Mouse (Mus musculus) inflammation-experienced regulatory T-cells (primary cell): ENCODE data around the gene Mip. TPM values are rescaled to one million over a fixed set of nuclear protein-coding genes. Genes with fewer than 3 reads are reported as not detected.

Experiments used
- polyA plus RNA-seq, 2 experiments: library from polyadenylated mRNA; unstranded; fragments of 100-300 nt; shearing (Covaris generic); gene quantifications; one replicate each; pipeline ENCODE4 v1.2.1; 2017

Mip gene
- under 1 TPM in 1 of 2 experiments, not detected in 1; 0.18 TPM for polyA plus RNA-seq

GRCm38 (mm10) chr10:128225538-128225937 is at the start of gene Mip:
Gene Mip (plus strand): TSS chr10:128225838.

GRCm38 (mm10) chr10:128179989-128180388 is 45.6 kb upstream of the Mip start, which contains the start of gene Rbms2:
Gene Rbms2 (minus strand): TSS chr10:128180297.

GRCm38 (mm10) chr10:128194024-128194550 is 31.6 kb upstream of the Mip start, which contains the start of gene Gls2:
Gene Gls2 (plus strand): TSS chr10:128194457.

DNA sequence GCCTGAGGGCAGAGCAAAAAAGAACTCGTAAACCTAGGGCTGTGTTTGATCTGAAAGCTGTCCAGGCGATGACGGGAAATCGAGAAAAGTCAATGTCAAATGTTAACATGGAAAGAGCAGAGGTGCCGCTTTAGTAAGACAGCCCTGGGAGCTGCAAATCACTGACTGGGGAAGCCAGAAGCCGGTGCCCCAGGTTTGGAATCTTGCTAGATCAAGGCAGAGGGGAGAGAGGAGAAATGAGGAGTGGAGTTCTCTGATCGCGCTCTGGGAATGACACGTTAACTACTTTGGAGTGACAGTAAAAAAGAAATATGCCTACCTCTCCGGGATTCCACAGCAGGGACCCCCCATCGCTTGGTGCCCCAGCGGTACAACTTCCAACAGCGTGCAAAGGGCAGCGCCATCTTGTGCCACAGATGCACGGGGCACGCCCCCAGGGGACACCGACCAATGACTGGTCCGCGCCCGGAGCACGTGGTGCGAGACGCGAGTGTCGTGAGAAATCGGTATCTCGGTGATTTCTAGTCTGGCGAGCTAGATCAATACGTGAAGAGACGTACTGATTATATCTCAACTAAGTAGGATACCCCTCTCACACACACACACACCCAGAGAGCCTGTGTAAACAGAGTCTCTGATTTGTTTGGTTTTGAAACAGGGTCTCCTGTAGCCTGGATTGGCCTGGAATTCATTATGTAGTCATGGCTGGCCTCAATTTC is 14.1 kb upstream of the Mip start, which contains the start of gene Spryd4:
Gene Spryd4 (minus strand): TSS at position 418 of the 719 bp plus-strand sequence.

GRCm38 (mm10) chr10:128231697-128232419 is 6.2 kb downstream of the Mip start, which contains the start of gene Timeless:
Gene Timeless (plus strand): TSS chr10:128232065.

DNA sequence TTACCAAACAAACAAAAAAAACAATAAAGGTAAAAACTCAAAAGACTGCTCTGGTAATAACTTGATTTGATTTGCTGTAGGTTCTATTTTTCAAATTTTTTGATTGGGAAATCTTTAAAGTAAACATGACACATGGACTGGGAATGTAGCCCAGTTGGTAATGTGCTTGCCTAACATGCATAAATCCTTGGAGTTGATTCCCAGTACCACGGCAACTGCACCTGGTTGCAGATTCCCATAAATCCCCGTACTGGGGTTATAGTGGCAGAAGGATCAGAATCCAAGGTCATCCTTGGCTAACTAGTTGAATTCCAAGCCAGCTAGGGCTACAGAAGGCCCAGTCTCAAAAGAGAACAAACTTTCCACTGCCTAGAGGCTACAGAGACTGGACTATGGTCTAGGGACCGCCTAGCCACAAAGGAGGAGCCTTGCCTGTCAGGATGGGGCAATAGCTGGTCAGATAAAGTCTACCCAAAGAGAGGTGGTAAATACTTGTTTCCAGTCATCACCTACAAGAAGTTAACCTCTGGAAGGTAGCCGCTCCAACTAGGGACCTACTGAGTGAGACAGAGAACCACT is 28.1 kb downstream of the Mip start, which contains the start of gene Apon:
Gene Apon (plus strand): TSS at position 420 of the 579 bp plus-strand sequence.

GRCm38 (mm10) chr10:128268371-128268770 is 42.7 kb downstream of the Mip start, which contains the start of gene Apof:
Gene Apof (plus strand): TSS chr10:128268671.

GRCm38 (mm10) chr10:128270287-128270841 is 44.7 kb downstream of the Mip start, which contains the start of gene Stat2:
Gene Stat2 (plus strand): TSS chr10:128270559.

Other genes with a start within 250 kb of the Mip start
- gene Hsd17b6, start 218.2 kb upstream of the Mip start, polyA plus RNA-seq, result not detected
- gene Prim1, start 210.7 kb upstream of the Mip start, polyA plus RNA-seq, result 10 to 100 TPM; 15.8 to 19.5 TPM
- 100 to 1,000 TPM; 440 to 504 TPM for gene Naca, start 190.3 kb upstream of the Mip start, polyA plus RNA-seq
- 100 to 1,000 TPM; 128 to 151 TPM for gene Ptges3, start 166.9 kb upstream of the Mip start, polyA plus RNA-seq
- 1,000 to 10,000 TPM; 1,050 to 1,147 TPM for gene Atp5b, start 142.6 kb upstream of the Mip start, polyA plus RNA-seq
- 10 to 100 TPM; 54.8 to 63.6 TPM for gene Baz2a, start 134.3 kb upstream of the Mip start, polyA plus RNA-seq
- 10 to 100 TPM; 28.7 to 30.5 TPM for gene Rbms2, start 45.5 kb upstream of the Mip start, polyA plus RNA-seq
- under 1 TPM; 0.52 to 0.61 TPM for gene Gls2, start 31.4 kb upstream of the Mip start, polyA plus RNA-seq
- 10 to 100 TPM; 14.3 to 22.4 TPM for gene Spryd4, start 14.0 kb upstream of the Mip start, polyA plus RNA-seq
- 10 to 100 TPM; 19.0 to 23.0 TPM for gene Timeless, start 6.2 kb downstream of the Mip start, polyA plus RNA-seq
- gene Apon, start 28.3 kb downstream of the Mip start, polyA plus RNA-seq, result not detected
- not detected for gene Apof, start 42.8 kb downstream of the Mip start, polyA plus RNA-seq
- gene Stat2, start 44.7 kb downstream of the Mip start, polyA plus RNA-seq, result 10 to 100 TPM; 66.3 to 70.6 TPM
- under 1 TPM in 1 of 2 experiments, not detected in 1; 0.54 TPM for gene Il23a, start 72.9 kb downstream of the Mip start, polyA plus RNA-seq
- 10 to 100 TPM; 39.5 to 50.2 TPM for gene Pan2, start 77.5 kb downstream of the Mip start, polyA plus RNA-seq
- gene Cnpy2, start 96.6 kb downstream of the Mip start, polyA plus RNA-seq, result 100 to 1,000 TPM in 1 of 2 experiments, 10 to 100 TPM in 1; 89.0 to 132 TPM
- 100 to 1,000 TPM; 153 to 176 TPM for gene Cs, start 111.9 kb downstream of the Mip start, polyA plus RNA-seq
- 10 to 100 TPM; 26.8 to 30.6 TPM for gene Coq10a, start 143.2 kb downstream of the Mip start, polyA plus RNA-seq
- gene Ankrd52, start 151.3 kb downstream of the Mip start, polyA plus RNA-seq, result 1 to 10 TPM; 6.3 to 6.5 TPM
- not detected for gene Slc39a5, start 175.4 kb downstream of the Mip start, polyA plus RNA-seq
- 100 to 1,000 TPM; 116 to 123 TPM for gene Nabp2, start 185.7 kb downstream of the Mip start, polyA plus RNA-seq
- 10 to 100 TPM; 37.5 to 41.8 TPM for gene Rnf41, start 185.8 kb downstream of the Mip start, polyA plus RNA-seq
- 100 to 1,000 TPM; 111 to 120 TPM for gene Smarcc2, start 233.4 kb downstream of the Mip start, polyA plus RNA-seq